Mouse (Mus musculus): ENCODE results near the gene Adgra1.

Adgra1 gene

GRCm38 (mm10) chr7:139834036-139834435, at the start of gene Adgra1:
Gene Adgra1 (plus strand): TSS chr7:139834174.
- peak; percentile 86 for DNase-seq (ENCODE audit: low read depth, low spot score)

- no peak for DNase-seq (ENCODE audit: low read depth, low spot score)
Observed at GRCm38 (mm10) chr7:139787382-139787781, 46.6 kb upstream of the Adgra1 start.

- no peak for DNase-seq (ENCODE audit: low read depth, low spot score)
Observed at GRCm38 (mm10) chr7:139788927-139789326, 45.0 kb upstream of the Adgra1 start.

- no peak for DNase-seq (ENCODE audit: low read depth, low spot score)
Observed at GRCm38 (mm10) chr7:139789718-139790117, 44.3 kb upstream of the Adgra1 start.

- DNase-seq (ENCODE audit: low read depth, low spot score): no peak
Observed at GRCm38 (mm10) chr7:139791601-139792000, 42.4 kb upstream of the Adgra1 start.

GRCm38 (mm10) chr7:139795004-139795605, 38.9 kb upstream of the Adgra1 start:
- peak; percentile 19 for DNase-seq (ENCODE audit: low read depth, low spot score)

GRCm38 (mm10) chr7:139797186-139798109, 36.5 kb upstream of the Adgra1 start:
- DNase-seq (ENCODE audit: low read depth, low spot score): no peak

- DNase-seq (ENCODE audit: low read depth, low spot score): no peak
Observed at GRCm38 (mm10) chr7:139806175-139806601, 27.8 kb upstream of the Adgra1 start.

GRCm38 (mm10) chr7:139810036-139810435, 23.9 kb upstream of the Adgra1 start:
- DNase-seq (ENCODE audit: low read depth, low spot score): no peak

GRCm38 (mm10) chr7:139811706-139812105, 22.3 kb upstream of the Adgra1 start:
- no peak for DNase-seq (ENCODE audit: low read depth, low spot score)

- no peak for DNase-seq (ENCODE audit: low read depth, low spot score)
Observed at GRCm38 (mm10) chr7:139813577-139814207, 20.3 kb upstream of the Adgra1 start.

GRCm38 (mm10) chr7:139822301-139823010, 11.5 kb upstream of the Adgra1 start:
- DNase-seq (ENCODE audit: low read depth, low spot score): no peak

GRCm38 (mm10) chr7:139827687-139828086, 6.3 kb upstream of the Adgra1 start:
- peak; percentile 50 for DNase-seq (ENCODE audit: low read depth, low spot score)

- no peak for DNase-seq (ENCODE audit: low read depth, low spot score)
Observed at GRCm38 (mm10) chr7:139833532-139833931, 442 bp upstream of the Adgra1 start.

- peak; percentile 47 for DNase-seq (ENCODE audit: low read depth, low spot score)
Observed at GRCm38 (mm10) chr7:139835140-139836131, 1.5 kb downstream of the Adgra1 start.

- no peak for DNase-seq (ENCODE audit: low read depth, low spot score)
Observed at GRCm38 (mm10) chr7:139840443-139841168, 6.6 kb downstream of the Adgra1 start.

- no peak for DNase-seq (ENCODE audit: low read depth, low spot score)
Observed at GRCm38 (mm10) chr7:139842397-139842796, 8.4 kb downstream of the Adgra1 start.

- no peak for DNase-seq (ENCODE audit: low read depth, low spot score)
Observed at GRCm38 (mm10) chr7:139843140-139843539, 9.2 kb downstream of the Adgra1 start.

- no peak for DNase-seq (ENCODE audit: low read depth, low spot score)
Observed at GRCm38 (mm10) chr7:139843776-139844175, 9.8 kb downstream of the Adgra1 start.

- DNase-seq (ENCODE audit: low read depth, low spot score): no peak
Observed at GRCm38 (mm10) chr7:139845101-139845500, 11.1 kb downstream of the Adgra1 start.

All from mesoderm, embryonic 11.5 days (tissue).